Mouse (Mus musculus) layer of hippocampus, adult 9-10 months (tissue): Measurements from ENCODE around the gene Mfsd10.
A peak's percentile ranks its signal among the peaks of the same experiment; 100 is the strongest.

Source experiments
- DNase-seq: peaks from one replicate; pipeline ENCODE4 v3.0.0; 2022; ENCODE audit warnings: low spot score

Mfsd10 gene

DNA sequence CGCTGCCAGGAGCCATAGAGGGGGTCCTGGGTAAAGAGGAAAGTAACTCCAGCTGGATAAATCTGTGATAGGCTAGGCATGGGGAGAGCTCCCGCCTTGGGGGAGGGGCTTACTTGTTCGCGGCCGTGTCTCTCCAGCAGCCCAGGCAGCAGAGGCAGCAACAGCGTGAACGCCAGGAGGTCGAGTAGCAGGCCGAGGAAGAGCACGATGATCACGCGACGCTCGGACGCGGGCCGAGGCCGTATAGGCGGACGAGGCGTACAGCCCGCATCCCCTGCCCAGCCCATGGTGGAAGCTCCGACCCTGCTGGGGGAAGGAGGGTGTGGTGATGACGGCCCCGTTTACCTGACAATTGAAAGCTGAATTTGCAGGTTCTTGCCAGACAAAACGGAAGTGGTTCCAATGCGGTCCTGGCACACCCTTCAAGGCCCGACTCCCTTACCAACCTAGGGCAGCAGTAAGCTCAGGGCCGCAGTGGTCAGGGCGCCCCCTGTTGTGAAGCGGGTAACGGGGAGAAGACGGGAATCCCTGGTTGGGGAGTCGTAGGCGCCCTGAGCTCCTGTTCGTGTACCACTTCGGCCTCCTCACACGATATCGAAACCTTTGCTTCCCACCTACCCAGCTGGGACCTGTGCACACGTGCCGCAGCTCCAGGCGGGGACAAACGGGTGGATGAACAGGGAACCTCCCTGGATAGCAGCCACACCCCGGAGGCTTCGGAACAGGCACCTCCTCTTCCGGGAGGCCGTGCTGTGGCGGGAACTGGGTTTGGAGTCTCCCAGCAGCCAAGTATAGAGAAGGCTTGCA, at the start of gene Mfsd10:
TSS of gene Mfsd10 (minus strand) at position 732 of the 807 bp plus-strand sequence.
- peak; percentile 43 for DNase-seq

- no peak for DNase-seq
Observed at GRCm38 (mm10) chr5:34670280-34670679, 33.3 kb upstream of the Mfsd10 start.

- DNase-seq, result no peak
Observed at GRCm38 (mm10) chr5:34669493-34669892, 32.5 kb upstream of the Mfsd10 start.

- no peak for DNase-seq
Observed at GRCm38 (mm10) chr5:34663231-34663630, 26.2 kb upstream of the Mfsd10 start.

DNA sequence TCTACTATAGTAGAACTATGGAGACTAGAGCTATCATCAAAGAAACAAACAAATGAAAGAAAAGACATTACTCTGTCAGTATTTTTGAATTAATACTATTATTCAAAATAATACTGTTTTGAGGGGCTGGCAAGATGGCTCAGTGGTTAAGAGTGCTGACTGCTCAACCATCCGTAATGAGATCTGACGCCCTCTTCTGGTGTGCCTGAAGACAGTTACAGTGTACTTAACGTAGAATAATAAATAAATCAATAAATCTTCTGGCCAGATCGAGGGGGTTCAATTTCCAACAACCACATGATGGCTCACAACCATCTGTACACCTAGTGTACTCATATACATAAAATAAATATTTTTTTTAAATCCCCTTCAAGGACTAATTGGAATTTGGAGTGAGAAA, 24.9 kb upstream of the Mfsd10 start:
- DNase-seq, result no peak

DNA sequence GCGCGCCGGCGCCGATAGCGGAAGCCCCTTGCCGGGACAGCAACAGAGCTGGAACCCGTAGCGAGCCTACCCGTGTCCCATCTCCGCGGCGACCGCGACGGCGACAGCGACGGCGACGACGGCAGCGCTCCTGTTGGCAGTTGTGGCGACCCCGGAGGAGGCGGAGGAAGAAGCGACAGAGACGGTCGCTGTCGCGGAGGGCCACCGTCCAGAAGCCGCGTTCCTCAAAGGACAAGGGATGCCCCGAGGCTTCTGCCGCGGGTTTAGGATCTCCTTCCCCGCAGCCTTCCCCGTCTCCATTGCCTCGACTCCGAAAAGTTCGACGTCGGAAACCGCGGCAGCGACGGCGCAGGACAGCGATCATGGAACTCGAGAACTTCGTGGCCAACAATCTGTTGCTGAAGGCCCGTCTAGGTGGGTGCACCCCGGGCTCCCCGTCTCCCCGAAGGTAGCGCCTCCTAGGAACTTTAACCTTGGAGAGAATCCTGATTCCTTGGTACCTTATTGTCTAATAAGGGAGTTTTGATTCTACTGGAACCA, 23.6 kb upstream of the Mfsd10 start:
- DNase-seq, result no peak

DNA sequence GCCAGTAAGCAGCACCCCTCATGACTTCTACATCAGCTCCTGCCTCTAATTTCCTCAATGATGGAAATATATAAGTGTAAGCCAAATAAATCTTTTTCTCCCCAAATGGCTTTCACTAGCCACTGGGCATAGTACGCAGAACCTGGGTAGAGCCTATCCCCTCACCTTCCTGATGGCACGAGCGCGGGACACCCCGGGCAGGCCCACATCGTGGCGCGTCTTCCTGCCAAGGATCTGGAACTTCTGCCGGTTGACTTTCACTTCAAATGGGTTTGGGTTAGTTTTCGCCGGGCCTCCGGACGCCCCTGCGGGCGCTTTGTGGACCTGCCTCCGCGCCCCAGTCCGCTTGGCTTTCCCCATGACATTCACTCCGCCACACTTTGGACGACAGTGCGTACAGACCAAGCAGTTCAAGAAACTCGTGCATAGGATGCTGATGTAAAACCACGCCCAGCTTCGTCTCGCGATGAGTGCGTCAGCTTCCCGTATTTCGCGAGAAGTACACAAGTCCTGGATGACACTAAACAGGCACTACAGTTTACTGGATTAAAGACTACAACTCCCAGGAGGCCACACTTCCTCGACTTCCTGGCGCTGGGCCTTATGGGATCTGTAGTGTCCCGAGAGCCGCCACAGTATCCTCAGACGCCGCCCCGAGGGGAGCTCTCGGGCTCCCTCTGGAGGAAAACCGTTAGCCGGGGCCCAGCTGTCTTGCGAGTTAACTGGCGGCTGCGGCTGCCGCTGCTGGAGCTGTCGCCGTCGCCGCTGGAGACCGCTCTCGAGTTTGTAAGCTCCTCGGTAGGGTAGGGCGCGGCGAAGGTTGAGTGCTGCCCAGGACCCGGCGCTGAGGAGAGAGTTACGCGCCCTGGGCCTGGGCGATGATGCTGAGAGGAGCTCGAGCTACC, 22.9 kb upstream of the Mfsd10 start, which contains the start of the genes Nop14 and Grk4:
TSS of gene Nop14 (minus strand) at position 463 of the 905 bp plus-strand sequence.
TSS of gene Grk4 (plus strand) at position 694 of the 905 bp plus-strand sequence.
- DNase-seq, result peak; percentile 100

GRCm38 (mm10) chr5:34657556-34657955, 20.5 kb upstream of the Mfsd10 start:
- DNase-seq, result no peak

- no peak for DNase-seq
Observed at GRCm38 (mm10) chr5:34654881-34655280, 17.9 kb upstream of the Mfsd10 start.

DNA sequence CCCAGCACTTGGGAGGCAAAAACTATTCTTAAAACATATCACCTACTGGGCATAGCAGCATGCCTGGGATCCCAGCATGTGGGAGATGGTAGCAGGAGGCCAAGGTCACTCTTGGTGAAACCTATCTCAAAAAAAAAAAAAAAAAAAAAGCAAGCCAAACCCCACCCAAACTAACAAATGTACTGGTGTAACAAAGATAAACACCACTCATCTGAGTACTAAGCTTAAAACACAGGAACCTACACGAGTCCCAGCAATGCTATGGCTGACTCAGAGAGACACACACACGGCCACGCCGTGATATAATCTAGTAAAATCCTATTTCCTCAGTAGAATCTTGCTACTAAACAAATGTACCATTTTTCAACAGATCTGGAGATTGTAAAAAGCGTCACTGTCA, 15.9 kb upstream of the Mfsd10 start:
- no peak for DNase-seq

DNA sequence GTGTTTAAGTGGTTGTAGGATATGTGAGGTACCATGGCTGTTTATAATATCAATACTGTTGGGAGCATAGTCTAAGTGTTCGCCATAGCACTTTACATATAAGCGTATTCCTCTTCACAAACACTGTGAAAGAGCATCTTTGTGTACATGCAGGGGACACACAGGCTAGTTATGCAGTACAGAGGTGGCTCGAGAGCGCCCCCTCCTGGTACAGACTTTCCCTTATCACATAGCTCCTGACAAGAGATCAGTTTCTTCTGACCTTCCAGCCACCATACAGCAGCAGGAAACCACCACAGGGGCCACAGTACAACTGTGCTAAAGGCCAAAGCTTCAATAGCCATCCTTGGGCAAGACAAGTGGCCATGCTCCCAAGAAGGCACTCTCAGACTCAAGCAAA, 10.6 kb upstream of the Mfsd10 start:
- peak; percentile 56 for DNase-seq

GRCm38 (mm10) chr5:34642932-34643331, 5.9 kb upstream of the Mfsd10 start:
- peak; percentile 66 for DNase-seq

GRCm38 (mm10) chr5:34641991-34642390, 5.0 kb upstream of the Mfsd10 start:
- DNase-seq, result no peak

GRCm38 (mm10) chr5:34637591-34638156, 662 bp upstream of the Mfsd10 start:
- DNase-seq, result no peak

- no peak for DNase-seq
Observed at GRCm38 (mm10) chr5:34635665-34636192, 1.3 kb downstream of the Mfsd10 start.

DNA sequence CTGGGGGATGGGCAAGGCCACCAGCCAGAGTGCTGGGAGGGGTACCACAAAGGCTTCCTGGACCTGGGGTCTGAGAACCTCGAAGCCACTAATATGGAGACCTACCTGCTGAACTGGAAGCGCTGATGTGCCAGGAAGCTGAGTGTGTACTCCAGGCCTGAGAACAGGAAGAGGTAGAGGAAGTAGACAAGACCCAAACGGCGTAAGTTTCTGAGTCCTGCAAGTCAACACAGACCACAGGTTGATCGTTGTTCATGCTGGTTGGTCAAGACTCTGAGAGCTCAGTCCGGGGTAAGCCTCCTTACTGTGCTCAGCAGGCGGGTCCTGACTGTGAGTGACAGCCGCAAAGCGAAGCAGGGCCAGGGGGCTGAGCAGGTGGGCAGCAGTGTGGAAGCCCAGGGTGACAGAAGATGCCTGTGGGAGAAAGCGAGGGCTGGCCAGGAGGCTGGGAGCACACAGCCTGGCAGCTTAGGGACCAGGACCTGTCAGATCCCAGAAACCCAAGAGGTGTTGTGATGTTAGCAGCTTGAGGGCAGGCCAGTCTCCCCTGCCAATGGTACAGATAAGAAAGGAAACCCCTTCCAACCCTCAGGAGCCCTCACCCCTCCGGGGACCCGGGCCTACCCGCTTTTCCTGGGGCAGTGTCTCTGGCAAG, 2.1 kb downstream of the Mfsd10 start:
- DNase-seq, result no peak

DNA sequence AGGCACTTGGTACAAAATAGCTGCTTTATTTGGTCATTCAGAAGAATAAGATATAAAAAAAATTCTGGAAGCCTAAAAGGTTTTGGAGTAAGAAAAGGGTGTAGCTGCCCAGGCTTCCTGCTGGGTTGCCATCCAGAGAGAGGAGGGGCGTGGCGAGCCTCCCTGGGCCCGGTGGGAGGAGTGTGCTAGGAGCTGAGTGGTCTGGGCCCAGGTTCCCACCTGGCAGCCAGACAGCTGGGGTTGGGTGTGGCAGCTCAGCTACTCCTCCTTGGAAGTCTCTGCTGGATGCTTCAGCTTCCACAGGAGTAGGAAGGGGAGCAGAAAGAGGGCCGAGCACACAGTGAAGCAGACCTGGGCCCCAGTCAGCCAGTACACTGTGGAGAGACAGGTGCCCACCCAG, 3.4 kb downstream of the Mfsd10 start:
- no peak for DNase-seq

DNA sequence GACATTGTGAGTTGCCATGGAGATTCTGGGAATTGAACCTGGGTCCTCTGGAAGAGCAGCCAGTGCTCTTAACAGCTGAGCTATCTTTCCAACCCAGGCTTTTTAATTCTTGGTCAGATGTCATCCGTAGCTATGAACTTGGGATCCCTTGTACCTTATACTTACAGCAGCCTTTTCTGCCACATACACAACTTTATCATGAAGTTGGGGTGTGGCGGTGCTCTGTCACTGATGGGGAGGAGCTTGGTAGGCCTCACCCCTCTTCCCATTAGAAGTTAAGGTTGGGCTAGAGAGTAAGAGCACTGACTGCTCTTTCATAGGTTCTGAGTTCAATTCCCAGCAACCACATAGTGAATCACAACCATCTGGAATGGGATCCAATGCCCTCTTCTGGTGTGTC, 4.0 kb downstream of the Mfsd10 start:
- no peak for DNase-seq

DNA sequence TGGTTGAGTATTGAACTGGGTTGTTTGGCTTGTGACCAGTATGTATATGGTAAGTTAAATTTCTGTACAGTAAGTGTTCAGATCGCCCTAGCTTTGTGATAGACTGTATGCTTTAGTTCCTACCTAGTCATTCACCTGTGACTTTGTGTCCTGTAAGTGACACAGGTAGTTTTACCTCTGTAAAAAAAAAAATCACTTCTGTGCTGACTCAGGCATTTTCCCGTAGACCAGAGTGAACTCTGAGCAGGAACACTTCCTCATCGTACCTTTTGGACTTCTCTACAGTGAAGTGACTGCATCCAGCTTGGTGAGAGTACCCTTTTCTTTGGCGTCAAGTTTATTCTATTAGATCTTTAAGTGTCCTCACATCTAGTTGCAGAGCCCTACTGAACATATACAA, 27.0 kb downstream of the Mfsd10 start:
- DNase-seq, result no peak

- DNase-seq, result no peak
Observed at GRCm38 (mm10) chr5:34608226-34608625, 28.8 kb downstream of the Mfsd10 start.

DNA sequence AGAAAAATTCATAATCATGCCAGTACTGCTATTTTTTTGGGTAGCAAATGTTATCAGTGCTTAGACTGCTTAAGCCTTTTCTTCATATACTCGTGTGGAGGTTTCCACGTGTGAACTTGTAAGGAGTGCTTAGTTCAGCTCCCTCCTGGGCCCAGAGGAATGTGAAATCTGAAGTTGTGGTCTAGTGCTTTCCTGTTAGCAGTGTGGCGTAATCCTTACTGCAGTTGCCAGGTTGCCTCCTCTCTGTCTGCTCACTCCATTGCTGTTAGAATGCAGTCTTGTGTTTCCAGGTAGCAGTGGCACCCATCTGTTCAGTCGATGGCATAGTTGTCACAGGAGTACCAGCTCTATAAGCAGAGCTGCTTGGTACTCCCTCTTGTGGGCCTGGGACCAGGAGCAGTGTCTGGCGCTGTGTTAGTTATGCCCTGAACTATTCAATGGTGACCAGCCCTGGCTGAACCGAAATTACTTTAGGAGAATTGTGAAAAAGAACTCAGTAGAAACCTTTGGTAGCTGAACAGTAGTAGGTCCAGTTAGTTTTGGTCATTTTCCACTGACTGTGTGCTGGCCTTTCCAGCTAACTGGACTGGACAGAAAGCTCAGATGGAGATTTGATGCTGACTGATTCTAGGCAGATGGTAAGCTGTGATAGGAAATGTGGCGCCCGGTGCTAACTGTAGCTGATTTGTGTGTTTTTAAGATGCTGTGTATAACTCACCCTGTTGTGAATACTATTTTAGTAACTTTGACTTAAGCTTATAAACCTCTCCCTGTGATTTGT, 29.7 kb downstream of the Mfsd10 start:
- DNase-seq, result no peak
